Mouse (Mus musculus) neural tube, embryonic 10.5 days (tissue): ENCODE measurements around the gene Lin28a.

ENCODE experiments used
- DNase-seq: peaks from one replicate; pipeline ENCODE4 v3.0.0-alpha.2; 2017; ENCODE audit warnings: low spot score; ENCODE audit errors: extremely low spot score

The Lin28a gene

GRCm38 (mm10) chr4:134018779-134019145 lies at the start of gene Lin28a:
Gene Lin28a (minus strand): TSS chr4:134018841.
- DNase-seq, result no peak

DNA sequence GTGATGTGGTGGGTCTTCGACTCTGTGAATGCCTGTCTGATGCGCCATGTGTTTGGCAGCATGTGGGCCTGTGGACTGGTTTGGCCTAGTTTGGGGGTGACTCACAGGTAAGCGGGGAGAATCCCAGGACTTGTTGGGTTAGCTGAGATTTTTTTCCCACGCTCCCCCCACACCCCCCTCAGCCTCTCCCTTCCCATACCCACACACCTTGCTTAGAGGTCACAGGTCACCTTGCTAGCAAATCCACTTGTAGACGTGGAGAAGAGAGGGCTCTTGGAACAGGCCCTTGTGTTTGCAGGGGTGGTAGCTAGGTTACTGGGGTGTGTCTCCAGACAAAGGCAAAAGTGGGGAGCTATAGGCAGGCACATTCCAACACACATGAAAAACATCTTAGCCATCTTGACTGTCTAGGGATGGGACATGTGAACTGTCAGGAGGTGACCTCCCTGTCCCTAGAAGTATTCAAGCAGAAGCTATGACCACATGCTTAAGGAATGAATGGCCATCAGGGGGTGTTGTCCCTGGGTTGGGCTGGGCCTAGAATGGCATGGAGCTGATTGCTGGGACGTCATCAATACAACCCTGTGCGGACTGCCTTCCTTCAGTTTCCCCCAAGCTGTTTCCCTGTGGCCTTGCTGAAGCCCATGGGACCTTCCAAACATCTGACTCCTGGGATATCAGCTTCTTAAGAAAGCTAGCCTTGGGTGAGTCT lies 49.3 kb upstream of the Lin28a start:
- no peak for DNase-seq

GRCm38 (mm10) chr4:134067383-134067782 lies 48.7 kb upstream of the Lin28a start:
- DNase-seq, result no peak

DNA sequence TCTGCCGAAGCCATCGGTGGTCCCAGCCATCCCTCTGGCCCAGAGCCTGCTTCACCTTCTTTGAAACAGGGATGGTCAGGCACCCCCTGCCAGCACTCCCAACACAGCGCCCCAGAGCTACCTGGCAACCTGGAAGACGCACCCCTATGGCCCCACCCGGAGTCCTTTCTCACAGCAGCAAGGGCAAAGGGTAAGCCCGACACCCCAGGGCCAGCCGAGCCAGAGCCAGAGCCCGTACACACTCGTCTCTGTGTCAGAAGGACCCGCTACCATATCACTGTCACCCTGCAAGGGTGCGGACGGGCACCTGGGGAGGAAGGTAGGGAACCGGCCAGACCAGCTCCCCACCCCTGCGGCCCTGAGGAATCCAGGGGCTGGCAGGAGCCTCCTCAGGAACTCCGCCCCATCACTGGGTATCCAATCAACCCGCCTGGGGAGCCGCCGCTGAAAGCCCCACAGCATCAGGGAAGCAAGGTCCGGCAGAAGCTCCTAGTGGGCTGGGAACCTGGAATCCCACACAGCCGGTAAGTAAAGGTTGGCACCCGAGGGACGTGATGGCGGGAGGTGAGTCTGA lies 46.9 kb upstream of the Lin28a start:
- DNase-seq, result no peak

DNA sequence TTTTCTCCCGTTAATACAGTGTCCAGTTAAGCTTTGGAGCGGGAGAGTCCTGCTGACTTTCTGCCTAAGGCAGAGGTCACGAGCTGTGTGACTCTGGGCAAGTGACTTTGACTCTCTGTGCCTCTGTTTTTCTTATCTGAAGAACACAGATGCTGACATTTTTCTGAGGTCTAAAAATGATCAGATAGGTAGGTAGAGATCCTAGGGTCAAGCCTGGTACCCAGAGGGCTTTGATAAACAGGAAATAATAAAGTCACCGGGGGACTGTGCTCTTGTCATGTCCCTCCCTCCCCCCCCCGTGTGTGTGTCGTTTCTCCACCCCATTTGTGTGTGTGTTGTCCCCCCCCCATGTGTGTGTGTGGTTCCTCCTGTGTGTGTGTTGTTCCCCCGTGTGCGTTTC lies 43.9 kb upstream of the Lin28a start:
- DNase-seq, result no peak

- DNase-seq, result no peak
Observed at GRCm38 (mm10) chr4:134061944-134062446, 43.4 kb upstream of the Lin28a start.

DNA sequence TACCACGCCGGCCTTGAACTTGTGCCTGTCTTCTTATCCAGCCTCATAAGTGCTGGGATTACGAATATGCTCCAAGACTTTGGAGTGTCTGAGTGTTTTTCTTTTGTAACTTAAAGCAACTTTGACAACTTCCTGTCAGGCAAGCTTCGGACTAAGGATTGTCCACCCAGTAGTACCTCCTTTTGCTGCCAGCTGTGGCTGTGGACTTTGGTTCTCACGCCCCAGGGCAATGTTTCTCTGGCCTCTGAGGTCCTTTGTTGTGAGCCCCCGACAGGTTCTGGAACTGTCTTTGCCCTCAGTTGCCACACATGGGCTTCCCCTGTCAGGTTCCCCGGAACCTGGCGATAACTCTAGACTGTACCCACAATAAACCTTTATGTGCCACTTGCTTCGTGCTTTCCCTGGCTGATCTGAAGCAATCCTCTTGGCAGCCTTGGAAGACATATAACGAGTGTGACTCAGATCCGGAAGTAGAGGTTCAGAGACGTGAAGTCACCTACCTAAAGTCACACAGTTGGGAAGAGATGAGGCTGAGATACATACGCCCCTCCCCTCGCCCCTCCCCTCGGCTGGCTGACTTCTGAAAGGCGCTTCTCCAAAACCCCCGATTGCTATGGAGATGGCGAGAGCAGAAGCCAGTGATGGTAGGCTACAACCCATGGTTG lies 42.7 kb upstream of the Lin28a start:
- DNase-seq, result no peak

- DNase-seq, result no peak
Observed at GRCm38 (mm10) chr4:134060135-134060865, 41.7 kb upstream of the Lin28a start, which contains the start of gene Crybg2. Gene Crybg2 (plus strand): TSS chr4:134060815.

- no peak for DNase-seq
Observed at GRCm38 (mm10) chr4:134058908-134059307, 40.3 kb upstream of the Lin28a start.

DNA sequence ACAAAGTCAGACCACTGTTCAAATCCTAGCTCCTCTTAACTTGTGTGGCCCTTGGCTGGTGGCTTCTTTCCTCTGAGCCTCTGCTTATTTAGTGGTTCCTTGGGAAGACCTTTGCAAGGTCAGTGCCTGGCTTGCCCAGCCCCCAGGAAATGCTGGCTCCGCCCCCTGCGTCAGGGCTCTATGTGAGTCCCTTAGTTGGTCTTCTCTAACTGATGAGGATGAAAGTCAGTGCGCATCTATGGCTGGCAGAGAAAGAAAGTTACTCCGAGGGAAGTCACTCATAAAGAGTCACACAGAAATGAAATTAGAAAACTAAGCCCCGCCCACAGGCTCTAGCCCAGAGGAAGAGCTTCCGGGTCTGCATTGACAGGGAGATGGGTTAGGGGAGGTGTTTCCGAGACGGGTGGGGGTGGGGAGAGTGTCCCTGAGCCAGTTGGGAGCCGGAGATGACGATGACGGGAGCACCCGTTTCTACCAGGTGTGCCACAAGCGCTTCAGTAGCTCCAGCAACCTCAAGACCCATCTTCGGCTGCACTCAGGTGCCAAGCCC lies 39.6 kb upstream of the Lin28a start:
- DNase-seq, result no peak

GRCm38 (mm10) chr4:134053538-134053937 lies 34.9 kb upstream of the Lin28a start, which contains the start of gene Zfp683:
Gene Zfp683 (plus strand): TSS chr4:134053838.
- DNase-seq, result no peak

DNA sequence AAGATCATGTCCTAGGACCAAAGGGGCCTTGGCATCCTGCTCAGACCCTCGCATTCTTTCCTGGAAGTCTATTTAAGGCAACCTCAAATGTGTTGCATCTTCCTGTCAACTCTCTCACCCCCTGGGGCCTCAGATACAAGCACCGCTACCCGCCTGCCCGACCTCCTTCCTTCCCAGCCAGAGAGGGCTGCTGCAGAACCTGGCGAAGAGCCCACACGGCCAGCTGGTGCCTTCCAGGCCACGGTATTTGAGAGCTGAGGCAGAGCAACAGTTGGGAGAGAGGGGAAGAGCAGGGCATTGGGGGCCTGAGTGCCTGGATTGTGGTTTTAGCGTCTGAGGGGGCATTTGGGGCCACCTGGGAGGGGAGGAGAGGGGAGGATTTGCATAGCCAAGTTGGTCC lies 33.9 kb upstream of the Lin28a start:
- DNase-seq, result no peak

DNA sequence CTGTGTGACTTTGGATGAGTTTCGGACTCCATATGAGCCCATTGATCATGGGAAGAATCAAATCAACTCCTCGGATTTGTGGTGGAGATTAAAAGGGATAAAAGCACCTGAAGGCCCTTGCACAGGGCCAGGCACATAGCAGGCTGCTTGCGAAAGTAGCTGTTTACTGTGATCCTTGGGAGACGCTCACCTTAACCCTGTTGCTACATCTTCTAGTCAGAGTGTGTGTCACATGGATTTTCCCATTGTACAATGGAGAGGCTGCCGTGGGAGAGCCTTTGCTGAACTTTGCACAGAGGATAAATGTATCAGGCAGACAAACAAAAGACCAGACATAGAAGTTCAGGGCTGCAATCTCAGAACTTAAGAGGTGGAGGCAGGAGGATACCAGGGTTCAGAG lies 33.3 kb upstream of the Lin28a start:
- DNase-seq, result no peak

- no peak for DNase-seq
Observed at GRCm38 (mm10) chr4:134047648-134048047, 29.0 kb upstream of the Lin28a start.

DNA sequence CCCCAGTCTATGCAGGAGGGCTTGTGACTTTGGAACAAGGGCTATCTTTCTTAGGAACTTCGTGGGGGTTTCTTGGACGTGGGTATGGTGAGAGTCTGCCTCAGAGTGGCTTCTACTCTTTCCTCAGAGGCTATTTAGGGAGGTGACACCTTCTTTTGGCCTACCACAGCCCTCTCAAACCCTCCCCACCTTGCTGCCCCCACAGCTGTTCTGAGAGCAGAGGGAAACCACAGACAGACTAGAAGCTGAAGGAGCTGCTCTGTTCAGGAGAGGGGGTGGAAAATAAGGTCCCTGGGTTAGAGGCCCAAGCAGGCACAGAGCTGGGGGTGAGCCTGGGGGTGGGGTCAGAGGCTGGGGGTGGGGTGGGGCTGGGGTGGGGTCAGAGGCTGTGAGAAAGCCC lies 24.4 kb upstream of the Lin28a start:
- no peak for DNase-seq

DNA sequence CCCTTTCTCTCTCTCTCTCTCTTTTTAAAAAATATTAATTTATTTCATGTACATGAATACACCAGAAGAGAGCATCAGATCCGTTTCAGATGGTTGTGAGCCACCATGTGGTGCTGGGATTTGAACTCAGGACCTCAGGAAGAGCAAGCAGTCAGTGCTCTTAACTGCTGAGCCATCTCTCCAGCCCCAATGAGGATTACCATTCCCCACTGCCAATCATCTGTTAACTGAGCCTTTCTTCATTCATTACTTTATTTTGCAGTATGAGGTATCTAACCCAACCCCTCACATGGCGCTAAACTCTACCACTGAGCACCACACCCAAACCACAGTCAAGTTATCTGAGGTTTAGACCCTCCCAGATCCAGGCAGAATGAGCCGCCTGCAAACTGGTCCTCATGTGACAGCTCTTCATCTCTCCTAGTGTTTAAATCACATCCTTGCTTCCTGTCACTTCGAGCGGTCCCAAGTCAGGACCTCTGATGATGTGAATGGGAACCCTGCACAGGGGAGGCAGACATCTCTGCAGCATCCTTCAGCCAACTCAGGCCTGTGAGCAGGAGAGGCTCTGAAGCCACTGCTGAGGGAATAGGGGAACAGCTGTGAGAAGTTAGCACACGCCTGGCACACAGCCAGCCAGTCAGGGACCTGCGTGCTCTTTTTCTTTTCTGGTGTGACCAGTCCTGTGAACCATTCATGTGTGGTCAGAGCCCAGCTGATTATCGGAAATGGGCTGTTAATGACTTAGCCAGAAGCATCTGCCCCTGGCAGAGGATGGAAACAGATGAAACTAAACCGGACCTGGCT lies 22.9 kb upstream of the Lin28a start:
- no peak for DNase-seq

DNA sequence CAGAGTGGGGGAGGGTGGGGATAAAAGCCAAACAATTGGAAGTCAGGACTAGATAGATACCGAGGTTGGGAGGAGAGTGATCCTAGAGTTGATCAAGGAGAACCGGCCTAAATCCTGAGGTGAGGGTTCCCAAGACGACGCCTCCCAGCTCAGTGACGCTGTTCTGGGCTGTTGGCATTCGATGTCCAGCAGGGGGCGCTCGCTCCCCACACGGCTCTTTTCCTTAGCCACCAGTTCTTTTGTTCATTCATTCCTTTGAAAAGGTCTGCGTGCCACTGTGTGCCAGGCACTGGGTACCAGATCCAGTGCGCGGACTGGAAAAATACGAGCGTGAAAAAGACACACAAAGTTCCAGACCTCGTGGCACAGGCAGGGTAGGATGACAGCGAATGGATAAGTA lies 17.3 kb upstream of the Lin28a start:
- peak; percentile 87 for DNase-seq

GRCm38 (mm10) chr4:134025802-134026201 lies 7.2 kb upstream of the Lin28a start:
- no peak for DNase-seq

DNA sequence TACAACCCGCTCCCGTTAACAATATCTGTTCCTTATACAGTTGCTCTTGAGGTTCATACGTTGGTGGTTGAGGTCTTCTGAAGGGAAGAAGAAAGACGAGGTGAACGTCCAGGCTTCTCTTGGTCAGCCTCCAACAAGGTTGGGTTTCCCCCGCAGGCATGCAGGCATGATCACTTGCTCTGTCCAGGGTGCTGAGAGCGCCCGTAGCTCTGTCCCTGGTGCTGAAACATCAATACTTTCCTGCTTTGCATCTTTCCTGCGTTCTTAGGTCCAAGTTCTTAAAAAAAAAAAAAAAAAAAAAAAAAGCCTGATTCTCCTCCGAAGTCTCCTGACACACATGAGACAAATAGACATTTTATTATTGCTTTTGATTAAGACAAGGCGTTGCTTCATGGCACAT lies 2.0 kb upstream of the Lin28a start:
- DNase-seq, result peak; percentile 83

GRCm38 (mm10) chr4:134019641-134020351 lies 1.2 kb upstream of the Lin28a start:
- peak; percentile 77 for DNase-seq
